21 mouse cellular contexts compared by ENCODE assay signal in the genomic region with DNA sequence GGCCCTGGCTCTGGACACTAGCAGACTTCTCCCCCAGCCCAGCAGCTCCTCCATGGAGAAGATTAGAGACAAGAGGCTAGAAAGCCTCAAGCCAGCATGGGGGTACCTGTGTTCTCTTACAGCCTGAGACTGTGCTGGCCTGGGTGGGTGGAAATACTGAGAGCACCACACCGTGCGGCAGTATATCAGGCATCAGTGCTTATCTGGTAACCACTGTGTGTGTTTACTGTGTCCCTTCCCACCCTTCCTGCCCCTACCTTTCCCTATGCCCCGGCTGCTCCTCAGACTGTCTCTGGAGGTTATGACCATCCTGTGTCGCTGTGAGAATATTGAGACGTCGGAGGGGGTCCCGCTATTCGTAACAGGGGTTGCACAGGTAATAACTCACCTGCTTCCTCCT. TPM values are rescaled to one million over a fixed set of nuclear protein-coding genes. Genes with fewer than 3 reads are reported as not detected.
DNase-seq lines count a peak whose midpoint lies in the region; ATAC-seq and TF ChIP-seq lines count a peak whose summit lies in the region.
"Had no signal": no experiment of that assay in that cellular context is flagged by ENCODE, and none has a peak within 500 bp of the region (broad histone marks: within the 10 kb centered on the region; RNA-seq: fewer than 3 reads in every experiment).

No protein-coding gene starts in this region.

- 59% methylated on average over 8 of the region's 8 CpGs for WGBS in liver, embryonic 12.5 days (ENCODE audit: insufficient replicate concordance)
- WGBS in liver, embryonic 16.5 days (ENCODE audit: insufficient replicate concordance) = 58% methylated on average over 8 of the region's 8 CpGs
- WGBS in kidney, embryonic 15.5 days = 91% methylated on average over 8 of the region's 8 CpGs

- TF ChIP-seq CTCF in MEL (IDR thresholded peaks at IDR 0.05 in 2 of 3, conservative IDR thresholded peaks at IDR 0.05 in 1 of 3; ENCODE audit: control insufficient read depth in 1 of 3, insufficient read depth in 1 of 3, low read depth in 2 of 3, low read length in 3 of 3, poor library complexity in 1 of 3, severe bottlenecking in 1 of 3) = no peak

- no peaks in the 10 kb centered on the region for H3K36me3 ChIP-seq in MEL (ENCODE audit: control insufficient read depth in 1 of 2, insufficient read depth in 2 of 2, low read length in 2 of 2)
- H3K36me3 ChIP-seq in liver, embryonic 12.5 days = peaks cover 66% of the 10 kb centered on the region
- H3K36me3 ChIP-seq in liver, embryonic 16.5 days (ENCODE audit: control insufficient read depth, insufficient read depth) = no peaks in the 10 kb centered on the region
- H3K36me3 ChIP-seq in kidney, embryonic 15.5 days = peaks cover 66% of the 10 kb centered on the region

- intact Hi-C loops in left cerebral cortex, postnatal 10 days (cut with DNase I) = no loop called here

- H3K4me2 ChIP-seq in liver, embryonic 12.5 days = peak overlapping the region; percentile 21
- H3K4me2 ChIP-seq in liver, embryonic 16.5 days (ENCODE audit: low read depth, low read length) = 0 out of 2 replicates have a peak overlapping the region, but pooled peaks have one; percentile 16
- H3K4me2 ChIP-seq in kidney, embryonic 15.5 days = no peak overlapping the region
- H3K4me2 ChIP-seq: embryonic facial prominence, embryonic 12.5 days; forebrain, embryonic 13.5 days; heart, embryonic 15.5 days; hindbrain, embryonic 15.5 days had no signal

- no peaks in the 10 kb centered on the region for H3K27me3 ChIP-seq in MEL (ENCODE audit: control insufficient read depth in 1 of 2, insufficient read depth in 2 of 2, low read length in 2 of 2)
- H3K27me3 ChIP-seq in liver, embryonic 12.5 days (replicated peaks) = no peaks in the 10 kb centered on the region
- no peaks in the 10 kb centered on the region for H3K27me3 ChIP-seq in liver, embryonic 16.5 days (ENCODE audit: control insufficient read depth, insufficient read depth, low read depth, low read length)
- H3K27me3 ChIP-seq in kidney, embryonic 15.5 days = no peaks in the 10 kb centered on the region
- H3K27me3 ChIP-seq: embryonic facial prominence, embryonic 12.5 days; forebrain, embryonic 13.5 days; heart, embryonic 15.5 days; hindbrain, embryonic 15.5 days had no signal

- H3K4me1 ChIP-seq in MEL (ENCODE audit: control insufficient read depth in 1 of 2, insufficient read depth in 2 of 2, low read length in 2 of 2) = peaks cover 0 to 8% of the 10 kb centered on the region in 2 experiments; a peak in 3 of 4 replicates
- H3K4me1 ChIP-seq in liver, embryonic 12.5 days = peaks cover 29% of the 10 kb centered on the region
- peaks cover 12% of the 10 kb centered on the region for H3K4me1 ChIP-seq in liver, embryonic 16.5 days (ENCODE audit: control insufficient read depth, low read depth, low read length)
- H3K4me1 ChIP-seq in kidney, embryonic 15.5 days = no peaks in the 10 kb centered on the region
- H3K4me1 ChIP-seq: embryonic facial prominence, embryonic 12.5 days; forebrain, embryonic 13.5 days; heart, embryonic 10.5 days; heart, embryonic 15.5 days; hindbrain, embryonic 10.5 days; hindbrain, embryonic 15.5 days had no signal

- no peak for TF ChIP-seq POLR2A in MEL (IDR thresholded peaks at IDR 0.05; ENCODE audit: control insufficient read depth in 1 of 2, insufficient read depth in 1 of 2, low read depth in 1 of 2, low read length in 2 of 2, poor library complexity in 1 of 2)

- H3K79me2 ChIP-seq in MEL (ENCODE audit: control insufficient read depth, insufficient read depth, low read length, poor library complexity) = no peaks in the 10 kb centered on the region

- H3K27ac ChIP-seq in MEL (ENCODE audit: control insufficient read depth, low read depth, low read length) = no peak overlapping the region
- peak overlapping the region; percentile 57 for H3K27ac ChIP-seq in liver, embryonic 12.5 days
- peak overlapping the region; percentile 3; the same call in 1 of the 2 replicates for H3K27ac ChIP-seq in liver, embryonic 16.5 days (ENCODE audit: low read length)
- H3K27ac ChIP-seq in kidney, embryonic 15.5 days = no peak overlapping the region
- H3K27ac ChIP-seq: embryonic facial prominence, embryonic 12.5 days; forebrain, embryonic 13.5 days; gastrocnemius, adult 2 months; heart, embryonic 15.5 days; hindbrain, embryonic 10.5 days; hindbrain, embryonic 15.5 days had no signal

- no peak overlapping the region for H3K9ac ChIP-seq in MEL (ENCODE audit: control insufficient read depth, low read depth, low read length, poor library complexity, severe bottlenecking)
- peak overlapping the region; percentile 40 for H3K9ac ChIP-seq in liver, embryonic 12.5 days
- H3K9ac ChIP-seq in liver, embryonic 16.5 days (ENCODE audit: low read depth, low read length) = peak overlapping the region; percentile 33
- H3K9ac ChIP-seq in kidney, embryonic 15.5 days = no peak overlapping the region
- H3K9ac ChIP-seq: embryonic facial prominence, embryonic 12.5 days; forebrain, embryonic 13.5 days; heart, embryonic 15.5 days; hindbrain, embryonic 15.5 days had no signal

- 0 out of 2 replicates have a peak, but pooled peaks have one; percentile 14 for ATAC-seq in erythroblast, adult 5-6 weeks (replicated peaks; ENCODE audit: low FRiP score, poor library complexity, severe bottlenecking)
- peak; percentile 90 for ATAC-seq in liver, embryonic 12.5 days
- ATAC-seq in liver, embryonic 16.5 days (ENCODE audit: low read depth) = peak; percentile 88
- ATAC-seq in kidney, embryonic 15.5 days (replicated peaks; ENCODE audit: low FRiP score) = no peak
- ATAC-seq: forebrain, embryonic 13.5 days; inflammation-experienced regulatory T-cells, adult 6 months had no signal

- TF ChIP-seq RAD21 in MEL (IDR thresholded peaks at IDR 0.05; ENCODE audit: low read depth, low read length) = no peak

- DNase-seq in MEL (ENCODE audit: low read depth, low spot score) (no peak), adipocyte (ENCODE audit: low spot score) (no peak)
- DNase-seq in left cerebral cortex, postnatal 10 days (ENCODE audit: extremely low spot score in 1 of 2, low spot score in 2 of 2) = no peak
- DNase-seq: adrenal gland, postnatal 14 days; cerebellum, adult 11-12 months; cerebellum, adult 9-10 months; cerebellum, postnatal 25 days; gastrocnemius, adult 2 months; gastrocnemius, postnatal 36 days; heart, adult 18-20 months had no signal

- peak in 1 of 2 experiments; percentile 14; a peak in 1 of 4 replicates for TF ChIP-seq EP300 in MEL (IDR thresholded peaks at IDR 0.05; ENCODE audit: low read depth in 1 of 2, low read length in 2 of 2)

- no peak overlapping the region for H3K4me3 ChIP-seq in MEL (ENCODE audit: control insufficient read depth in 1 of 2, insufficient read depth in 1 of 2, low read depth in 2 of 2, low read length in 2 of 2)
- H3K4me3 ChIP-seq in liver, embryonic 12.5 days = no peak overlapping the region
- H3K4me3 ChIP-seq in liver, embryonic 16.5 days (ENCODE audit: low read depth, low read length) = no peak overlapping the region
- H3K4me3 ChIP-seq in kidney, embryonic 15.5 days (replicated peaks) = no peak overlapping the region
- H3K4me3 ChIP-seq: embryonic facial prominence, embryonic 12.5 days; forebrain, embryonic 13.5 days; gastrocnemius, adult 2 months; heart, embryonic 10.5 days; heart, embryonic 15.5 days; hindbrain, embryonic 10.5 days; hindbrain, embryonic 15.5 days had no signal

- H3K9me3 ChIP-seq in MEL (replicated peaks; ENCODE audit: insufficient read depth, low read length) = no peaks in the 10 kb centered on the region
- no peaks in the 10 kb centered on the region for H3K9me3 ChIP-seq in liver, embryonic 12.5 days (replicated peaks)
- H3K9me3 ChIP-seq in liver, embryonic 16.5 days (replicated peaks; ENCODE audit: control insufficient read depth, low read length) = no peaks in the 10 kb centered on the region
- no peaks in the 10 kb centered on the region for H3K9me3 ChIP-seq in kidney, embryonic 15.5 days (replicated peaks)
- H3K9me3 ChIP-seq: embryonic facial prominence, embryonic 12.5 days; forebrain, embryonic 13.5 days; heart, embryonic 10.5 days; heart, embryonic 15.5 days; hindbrain, embryonic 10.5 days; hindbrain, embryonic 15.5 days had no signal

RNA-seq across cellular contexts. Expression of a gene that starts 15.3 kb away (rescaled TPM):
- total RNA-seq in MEL (2012; rRNA removed) = 0.08 TPM in 1 of 2 replicates, not detected in the other
- polyA plus RNA-seq in MEL (2012; ENCODE audit: insufficient read depth in 1 of 2, insufficient read length in 2 of 2, low read depth in 1 of 2, low replicate concordance in 2 of 2, missing spikeins in 1 of 2) = under 1 TPM in 1 of 2 experiments, not detected in 1; 0.15 TPM
- total RNA-seq in erythroblast, adult 5-6 weeks (2015; ENCODE audit: low replicate concordance) = 14.2 and 31.5 TPM in 2 replicates
- total RNA-seq in erythroblast, adult 5-6 weeks (2017; ENCODE audit: low replicate concordance) = 22.5 and 24.7 TPM in 2 replicates
- 31.7 and 32.0 TPM in 2 replicates for polyA plus RNA-seq in liver, embryonic 12.5 days (2016; fragmentation: Nextera tagmentation; extraction: Ambion mirVana)
- 24.5 and 25.1 TPM in 2 replicates for polyA plus RNA-seq in liver, embryonic 16.5 days (2015; fragmentation: Nextera tagmentation; extraction: Ambion mirVana)
- polyA plus RNA-seq in kidney, embryonic 15.5 days (2015; fragmentation: Nextera tagmentation; extraction: Ambion mirVana) = 46.1 and 53.2 TPM in 2 replicates
- total RNA-seq in left cerebral cortex, postnatal 10 days (2021) = 100 to 1,000 TPM; 148 TPM

RNA-seq across cellular contexts. Expression of a gene that starts 21.0 kb away (rescaled TPM):
- total RNA-seq in MEL (2012; rRNA removed) = 30.1 and 36.7 TPM in 2 replicates
- 10 to 100 TPM in 1 of 2 experiments, not detected in 1; 27.9 TPM for polyA plus RNA-seq in MEL (2012; ENCODE audit: insufficient read depth in 1 of 2, insufficient read length in 2 of 2, low read depth in 1 of 2, low replicate concordance in 2 of 2, missing spikeins in 1 of 2)
- 3.1 and 6.0 TPM in 2 replicates for total RNA-seq in erythroblast, adult 5-6 weeks (2015; ENCODE audit: low replicate concordance)
- 1.5 and 3.6 TPM in 2 replicates for total RNA-seq in erythroblast, adult 5-6 weeks (2017; ENCODE audit: low replicate concordance)
- polyA plus RNA-seq in liver, embryonic 12.5 days (2016; fragmentation: Nextera tagmentation; extraction: Ambion mirVana) = 25.4 and 26.4 TPM in 2 replicates
- polyA plus RNA-seq in liver, embryonic 16.5 days (2015; fragmentation: Nextera tagmentation; extraction: Ambion mirVana) = 10.8 and 11.3 TPM in 2 replicates
- 16.6 and 18.3 TPM in 2 replicates for polyA plus RNA-seq in kidney, embryonic 15.5 days (2015; fragmentation: Nextera tagmentation; extraction: Ambion mirVana)
- 10 to 100 TPM; 22.6 to 24.6 TPM for total RNA-seq in left cerebral cortex, postnatal 10 days (2021)

RNA-seq across cellular contexts. Expression of a gene that starts 27.1 kb away (rescaled TPM):
- 39.6 and 43.5 TPM in 2 replicates for total RNA-seq in MEL (2012; rRNA removed)
- polyA plus RNA-seq in MEL (2012; ENCODE audit: insufficient read depth in 1 of 2, insufficient read length in 2 of 2, low read depth in 1 of 2, low replicate concordance in 2 of 2, missing spikeins in 1 of 2) = 10 to 100 TPM in 1 of 2 experiments, not detected in 1; 38.4 TPM
- 3.7 and 7.7 TPM in 2 replicates for total RNA-seq in erythroblast, adult 5-6 weeks (2015; ENCODE audit: low replicate concordance)
- 3.9 and 7.0 TPM in 2 replicates for total RNA-seq in erythroblast, adult 5-6 weeks (2017; ENCODE audit: low replicate concordance)
- polyA plus RNA-seq in liver, embryonic 12.5 days (2016; fragmentation: Nextera tagmentation; extraction: Ambion mirVana) = 23.2 and 25.5 TPM in 2 replicates
- 12.4 and 12.7 TPM in 2 replicates for polyA plus RNA-seq in liver, embryonic 16.5 days (2015; fragmentation: Nextera tagmentation; extraction: Ambion mirVana)
- polyA plus RNA-seq in kidney, embryonic 15.5 days (2015; fragmentation: Nextera tagmentation; extraction: Ambion mirVana) = 34.2 and 38.4 TPM in 2 replicates
- 10 to 100 TPM; 16.7 to 18.5 TPM for total RNA-seq in left cerebral cortex, postnatal 10 days (2021)

RNA-seq across cellular contexts. Expression of a gene that starts 41.4 kb away (rescaled TPM):
- total RNA-seq in MEL (2012; rRNA removed) = 2.4 and 2.5 TPM in 2 replicates
- 1 to 10 TPM in 1 of 2 experiments, not detected in 1; 8.1 TPM for polyA plus RNA-seq in MEL (2012; ENCODE audit: insufficient read depth in 1 of 2, insufficient read length in 2 of 2, low read depth in 1 of 2, low replicate concordance in 2 of 2, missing spikeins in 1 of 2)
- 10.2 and 14.8 TPM in 2 replicates for total RNA-seq in erythroblast, adult 5-6 weeks (2015; ENCODE audit: low replicate concordance)
- total RNA-seq in erythroblast, adult 5-6 weeks (2017; ENCODE audit: low replicate concordance) = 1.4 and 3.7 TPM in 2 replicates
- polyA plus RNA-seq in liver, embryonic 12.5 days (2016; fragmentation: Nextera tagmentation; extraction: Ambion mirVana) = 6.0 and 6.7 TPM in 2 replicates
- 3.4 and 4.9 TPM in 2 replicates for polyA plus RNA-seq in liver, embryonic 16.5 days (2015; fragmentation: Nextera tagmentation; extraction: Ambion mirVana)
- polyA plus RNA-seq in kidney, embryonic 15.5 days (2015; fragmentation: Nextera tagmentation; extraction: Ambion mirVana) = 14.5 and 18.2 TPM in 2 replicates
- 10 to 100 TPM; 26.1 to 26.6 TPM for total RNA-seq in left cerebral cortex, postnatal 10 days (2021)

Comparison
In these comparisons a context has a peak if more than half of its experiments do, and no peak if none do; other contexts are left out.
1. H3K27ac ChIP-seq: peak in liver, embryonic 12.5 days (single experiment) and liver, embryonic 16.5 days (single experiment); none in MEL (single experiment) and kidney, embryonic 15.5 days (single experiment).
2. H3K9ac ChIP-seq: peak in liver, embryonic 12.5 days (single experiment) and liver, embryonic 16.5 days (single experiment); none in MEL (single experiment) and kidney, embryonic 15.5 days (single experiment).
3. RNA of a gene that starts 15.3 kb away (polyA plus RNA-seq): 46.1 to 53.2 TPM in kidney, embryonic 15.5 days, 31.7 to 32.0 TPM in liver, embryonic 12.5 days and 24.5 to 25.1 TPM in liver, embryonic 16.5 days; 0.15 TPM in MEL; every median in the first group is over 10 times any median in the second.